Mouse (Mus musculus) gastrocnemius, postnatal 36 days (tissue): ENCODE measurements at regions not wholly inside any gene's neighbourhood (a gene's known extent, or its start where the extent isn't known, plus 50 kb on each side); places are given as distances from the start of the nearest gene placed in this dataset.

ENCODE experiments used
- DNase-seq, 2 experiments: peaks; one replicate each; pipeline ENCODE4 v3.0.0; 2022
- intact Hi-C: fragments of 180-260 bp; cut with DNase I; formaldehyde crosslinking; loops from one replicate; pipeline ENCODE4 v1.15.1; 2025

DNA sequence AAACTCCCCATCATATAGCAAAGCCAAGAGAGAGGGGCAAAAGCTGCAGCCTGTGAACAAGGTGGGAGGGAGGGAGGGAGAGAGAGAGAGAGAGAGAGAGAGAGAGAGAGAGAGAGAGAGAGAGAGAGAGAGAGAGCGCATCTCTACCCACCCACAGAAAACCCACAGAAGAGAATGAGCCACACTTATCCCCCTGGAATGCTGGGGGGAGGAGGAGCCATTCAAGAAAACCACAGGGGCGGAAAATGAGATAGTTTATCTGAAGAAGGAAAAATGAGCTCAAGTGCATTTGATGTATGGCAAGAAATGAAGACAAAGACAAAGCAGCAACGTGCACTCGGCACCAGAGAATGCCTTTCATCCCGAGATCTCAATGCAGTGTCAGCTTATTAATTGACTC, 94.8 kb upstream of the Igfbp7 start:
- no peak for DNase-seq
- intact Hi-C loops = no loop called here

- DNase-seq = no peak
- intact Hi-C loops = no loop called here
Observed at GRCm38 (mm10) chr5:77499949-77500460, 92.2 kb upstream of the Igfbp7 start.

GRCm38 (mm10) chr5:77494601-77495000, 86.8 kb upstream of the Igfbp7 start:
- no peak for DNase-seq
- intact Hi-C loops = no loop called here

DNA sequence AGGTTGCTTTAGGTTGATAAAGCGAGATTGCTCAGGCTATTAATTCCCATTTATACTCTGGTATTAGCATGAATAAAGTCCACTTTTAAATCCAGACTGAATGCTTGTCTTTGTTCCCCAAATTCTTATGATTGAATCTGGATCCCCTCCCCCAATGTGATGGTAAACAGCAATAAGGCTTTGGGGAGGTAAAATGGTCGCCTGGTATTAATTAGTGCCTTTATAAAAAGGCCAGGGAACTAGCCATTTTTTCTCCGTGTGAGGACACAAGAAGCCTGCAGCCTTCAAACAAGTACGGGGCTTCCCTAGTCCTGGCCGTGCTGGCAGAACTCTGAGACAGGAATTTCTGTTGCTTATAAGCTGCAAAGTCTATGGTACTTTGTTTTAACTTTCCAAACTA, 81.1 kb upstream of the Igfbp7 start:
- no peak for DNase-seq
- intact Hi-C loops = no loop called here

DNA sequence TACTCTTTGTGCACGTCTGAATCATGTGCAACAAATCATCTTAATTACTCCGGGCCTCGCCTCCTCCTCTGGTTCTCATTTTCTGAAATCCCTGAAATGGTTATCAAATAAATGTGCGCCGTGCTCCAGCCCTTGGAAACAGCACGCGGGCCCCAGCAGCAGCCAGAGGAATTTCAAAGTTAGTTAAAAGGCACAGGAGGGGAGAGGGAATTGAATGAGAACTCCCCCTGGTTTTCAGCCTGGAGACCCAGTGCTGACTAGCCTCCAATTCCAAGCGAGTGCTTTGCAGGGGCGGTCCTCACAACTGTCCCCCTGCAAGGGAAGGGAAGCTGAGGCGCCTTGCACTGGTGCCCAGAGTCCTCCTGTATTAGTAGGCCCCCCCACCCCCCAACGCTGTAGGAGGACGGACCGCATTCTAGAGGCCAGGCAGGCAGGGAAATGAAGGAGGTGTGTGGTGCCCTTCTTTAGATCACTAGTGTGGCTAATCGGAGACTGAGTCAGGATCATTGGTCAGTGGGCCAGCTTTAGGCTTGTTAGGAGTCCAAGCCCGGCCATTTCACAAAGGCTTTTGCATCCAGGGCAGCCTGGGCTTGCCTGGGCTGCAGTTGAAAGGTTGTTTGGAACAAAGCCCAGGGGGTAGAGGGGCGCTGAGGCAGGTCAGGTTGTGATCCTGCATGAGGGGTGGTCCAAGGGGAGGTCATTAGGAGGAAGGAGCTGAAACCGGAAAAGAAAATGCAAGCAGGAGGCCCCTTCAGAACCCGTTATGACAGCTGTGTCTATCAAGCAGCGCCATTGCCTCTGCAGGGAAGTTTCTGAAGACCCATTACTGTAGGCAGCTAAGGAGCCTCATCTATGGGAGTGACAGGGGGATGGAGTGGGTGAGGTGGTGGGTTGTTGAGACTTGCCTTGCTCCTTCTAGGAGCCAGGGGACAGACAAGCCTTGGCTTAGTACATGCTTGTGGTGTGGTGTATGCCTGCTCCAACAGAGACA, 80.3 kb upstream of the Igfbp7 start:
- no peak for DNase-seq
- intact Hi-C loops = no loop called here

- no peak for DNase-seq
- intact Hi-C loops = no loop called here
Observed at GRCm38 (mm10) chr5:77483053-77483717, 75.3 kb upstream of the Igfbp7 start.

DNA sequence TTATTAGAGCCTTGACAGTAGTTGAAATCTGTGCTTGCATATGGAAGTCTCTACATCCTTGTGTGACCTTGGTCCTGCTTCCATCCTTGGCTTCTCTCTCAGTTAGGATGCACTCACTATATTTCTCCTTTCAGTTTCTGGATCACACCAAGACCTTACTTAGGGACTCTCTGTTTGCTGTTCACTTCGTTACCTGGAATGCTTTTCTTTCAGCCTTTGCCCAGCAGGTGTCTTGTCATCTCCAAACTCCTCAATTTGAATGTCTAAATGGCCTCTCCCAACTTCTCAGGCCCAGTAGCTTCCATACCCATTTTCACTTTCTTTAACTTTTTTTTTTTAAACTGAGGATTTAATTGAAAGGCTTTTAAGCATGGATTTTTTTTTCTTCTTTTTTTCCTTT, 74.0 kb upstream of the Igfbp7 start:
- intact Hi-C loops = no loop called here
- no peak for DNase-seq

DNA sequence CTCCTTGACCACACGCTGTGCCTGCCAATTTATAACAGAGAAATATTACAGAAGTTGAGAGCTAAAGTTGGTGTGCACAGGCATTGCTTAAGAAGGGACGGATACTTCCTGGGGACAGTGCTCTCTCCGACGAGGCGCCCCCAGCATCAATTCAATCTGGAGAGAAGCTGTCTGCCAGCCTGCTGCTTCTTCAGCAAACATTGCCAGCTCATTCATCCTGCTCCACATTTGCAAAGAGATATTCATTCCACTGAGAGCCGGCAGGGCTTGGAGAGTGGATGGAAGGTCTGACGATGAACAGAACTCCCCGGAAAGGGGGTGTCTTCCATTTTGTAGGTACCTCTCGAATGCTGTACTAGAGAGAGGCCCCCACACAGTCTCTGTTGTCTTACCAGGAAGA, 70.0 kb upstream of the Igfbp7 start:
- no peak for DNase-seq
- intact Hi-C loops = no loop called here

GRCm38 (mm10) chr5:77473896-77474486, 66.2 kb upstream of the Igfbp7 start:
- intact Hi-C loops = no loop called here
- no peak for DNase-seq

- intact Hi-C loops = loop anchor here (10.0 kb wide), 1 partner anchor 336 kb away; no protein-coding TSS in a partner anchor
- DNase-seq = no peak
Observed at GRCm38 (mm10) chr5:77469236-77469766, 61.5 kb upstream of the Igfbp7 start.

GRCm38 (mm10) chr5:77468467-77468866, 60.6 kb upstream of the Igfbp7 start:
- intact Hi-C loops = loop anchor here (10.0 kb wide), 1 partner anchor 336 kb away; no protein-coding TSS in a partner anchor
- peak; percentile 61 to 81 for DNase-seq

GRCm38 (mm10) chr5:77464851-77465548, 57.2 kb upstream of the Igfbp7 start:
- peak; percentile 60 to 75 for DNase-seq
- intact Hi-C loops = loop anchor here (10.0 kb wide), 1 partner anchor 340 kb away; no protein-coding TSS in a partner anchor

DNA sequence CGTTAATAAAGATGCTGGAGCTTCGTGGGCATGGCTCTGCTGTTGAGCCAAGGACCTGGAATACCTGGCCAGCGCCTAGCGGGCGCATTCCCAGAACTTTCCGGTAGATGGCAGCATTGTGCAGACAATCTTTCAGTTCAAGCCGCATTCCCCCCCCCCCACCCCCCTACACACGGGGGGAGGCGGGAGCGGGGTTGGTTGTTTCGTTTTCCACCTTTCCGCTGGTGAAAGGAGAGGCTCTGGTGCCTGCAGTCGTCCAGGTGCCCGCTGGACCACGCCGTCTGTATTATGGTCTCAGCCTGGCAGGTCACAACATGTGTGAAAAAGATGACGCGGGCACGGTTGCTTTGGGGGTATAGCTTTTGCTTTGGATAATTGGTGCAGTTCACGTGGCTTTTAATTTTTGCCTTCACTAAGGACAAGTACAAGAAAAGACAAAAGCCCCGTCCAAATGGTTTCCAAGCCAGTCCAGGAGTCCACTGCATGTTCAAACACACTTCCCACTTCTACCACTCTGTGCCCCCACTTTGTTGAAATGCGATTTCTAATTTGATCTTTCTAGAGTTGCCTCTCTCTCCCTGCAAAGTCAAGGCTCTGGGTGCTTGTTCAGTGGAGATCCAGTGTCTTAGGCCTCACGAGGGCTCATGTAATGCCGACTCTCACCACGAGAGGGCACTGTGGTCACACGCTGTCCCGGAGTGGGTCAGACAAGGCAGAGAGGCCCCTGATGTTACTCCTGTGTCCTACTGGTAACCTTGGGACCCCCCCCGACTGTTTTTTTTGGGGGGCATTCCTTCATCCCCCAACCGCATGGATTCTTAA, 52.3 kb upstream of the Igfbp7 start:
- intact Hi-C loops = loop anchor here (2.0 to 10.0 kb wide), 2 partner anchors 105 to 345 kb away; no protein-coding TSS in a partner anchor
- peak; percentile 89 to 96 for DNase-seq
